Mouse (Mus musculus) stomach, embryonic 16.5 days (tissue): ENCODE measurements at regions not wholly inside any gene's neighbourhood (a gene's known extent, or its start where the extent isn't known, plus 50 kb on each side); places are given as distances from the start of the nearest gene placed in this dataset.

Experiments used
- ATAC-seq: fragments of 200-750 bp; cut with Nextera tagmentation; 2 replicates; pipeline ENCODE4 v1.8.0; 2017; ENCODE audit warnings: moderate number of reproducible peaks, moderate TSS enrichment; ENCODE audit not compliant: insufficient read depth, low FRiP score
- H3K27ac ChIP-seq: fragments of 300-500 bp; sonication (generic); 2 replicates; pipeline ENCODE4 v1.5.1; 2014; ENCODE audit warnings: low read length
- H3K27me3 ChIP-seq: fragments of 300-500 bp; sonication (generic); 2 replicates; pipeline ENCODE4 v1.6.1; 2014; ENCODE audit warnings: low read length, control low read depth, mixed read lengths; ENCODE audit not compliant: control insufficient read depth, insufficient read depth
- H3K36me3 ChIP-seq: fragments of 300-500 bp; sonication (generic); 2 replicates; pipeline ENCODE4 v1.6.1; 2014; ENCODE audit warnings: low read length; ENCODE audit not compliant: control insufficient read depth, insufficient read depth
- H3K4me1 ChIP-seq: fragments of 300-500 bp; sonication (generic); 2 replicates; pipeline ENCODE4 v1.6.1; 2014; ENCODE audit warnings: low read length, control low read depth, mixed read lengths; ENCODE audit not compliant: control insufficient read depth, insufficient read depth
- H3K4me2 ChIP-seq: fragments of 300-500 bp; sonication (generic); 2 replicates; pipeline ENCODE4 v1.6.1; 2014; ENCODE audit warnings: low read depth, low read length, mixed read lengths
- H3K4me3 ChIP-seq: fragments of 300-500 bp; sonication (generic); replicated peaks from 2 replicates; pipeline ENCODE4 v1.5.1; 2014; ENCODE audit warnings: mild to moderate bottlenecking, low read length
- H3K9ac ChIP-seq: fragments of 300-500 bp; sonication (generic); 2 replicates; pipeline ENCODE4 v1.6.1; 2014; ENCODE audit warnings: low read length
- H3K9me3 ChIP-seq: fragments of 300-500 bp; sonication (generic); replicated peaks from 2 replicates; pipeline ENCODE4 v1.6.1; 2016; ENCODE audit warnings: low read length, control low read depth; ENCODE audit not compliant: control insufficient read depth
- WGBS: fragments of 180-500 bp; shearing (Covaris S2); extraction: QIAGEN DNeasy Blood & Tissue Kit; methylation state at CpG from one replicate; pipeline ENCODE4 v1.1.7; 2014; 5-methylcytosine and 5-hydroxymethylcytosine counted together

DNA sequence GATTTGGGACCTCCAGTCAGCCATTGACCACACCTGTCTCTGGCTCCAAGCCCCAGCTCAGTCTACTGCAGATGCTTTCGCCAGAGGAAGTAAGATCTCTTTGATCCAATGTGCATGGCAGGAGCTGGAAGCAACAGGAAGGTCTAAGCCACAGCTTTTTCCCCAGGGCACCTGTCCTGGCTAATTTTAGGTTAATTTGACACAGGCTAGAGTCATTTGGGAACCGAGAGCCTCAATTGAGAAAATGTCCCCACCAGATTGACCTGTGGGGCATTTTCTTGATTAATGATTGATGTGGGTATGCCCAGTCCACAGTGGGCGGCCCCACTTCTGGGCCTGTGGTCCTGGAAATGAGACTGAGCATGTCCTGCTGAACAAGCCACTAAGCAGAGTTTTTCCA is 240.7 kb upstream of the Hs6st1 start:
- Histone ChIP-seq H3K36me3 (no peaks in the 10 kb centered on the region), H3K4me2 (no peak overlapping the region), H3K9ac (no peak overlapping the region), H3K9me3 (no peaks in the 10 kb centered on the region), H3K4me3 (no peak overlapping the region), H3K27ac (no peak overlapping the region), H3K27me3 (no peaks in the 10 kb centered on the region), H3K4me1 (no peaks in the 10 kb centered on the region)
- 81% methylated on average over 3 of the region's 3 CpGs for WGBS
- ATAC-seq, result no peak

DNA sequence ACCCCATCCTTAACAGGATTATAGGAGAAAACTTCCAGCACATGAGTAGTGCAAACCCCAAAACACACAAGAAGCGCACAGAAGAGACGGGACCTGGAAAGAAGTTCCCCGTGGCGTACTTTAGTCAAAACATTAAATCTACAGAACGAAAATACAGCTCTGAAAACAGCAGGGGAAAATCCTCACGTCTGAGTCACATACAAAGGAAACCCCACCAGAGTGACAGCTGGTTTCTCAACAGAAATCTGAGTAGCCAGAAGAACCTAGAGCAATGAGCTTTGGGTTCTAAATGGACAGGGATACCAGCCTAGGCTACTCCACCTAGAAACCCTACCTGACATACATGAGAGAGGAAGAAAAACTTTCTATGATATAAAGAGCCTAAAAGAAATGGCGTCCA is 234.0 kb upstream of the Hs6st1 start:
- no peak for ATAC-seq
- no peak overlapping the region for H3K4me2 ChIP-seq
- H3K4me3 ChIP-seq, result no peak overlapping the region
- no peaks in the 10 kb centered on the region for H3K9me3 ChIP-seq
- no peak overlapping the region for H3K27ac ChIP-seq
- no peak overlapping the region for H3K9ac ChIP-seq
- WGBS, result 86% methylated on average over 7 of the region's 7 CpGs
- H3K36me3 ChIP-seq, result no peaks in the 10 kb centered on the region
- no peaks in the 10 kb centered on the region for H3K27me3 ChIP-seq
- no peaks in the 10 kb centered on the region for H3K4me1 ChIP-seq

GRCm38 (mm10) chr1:35836552-35836951 is 231.6 kb upstream of the Hs6st1 start:
- H3K9ac ChIP-seq, result no peak overlapping the region
- no peak overlapping the region for H3K4me3 ChIP-seq
- no peaks in the 10 kb centered on the region for H3K36me3 ChIP-seq
- H3K27ac ChIP-seq, result no peak overlapping the region
- H3K4me2 ChIP-seq, result no peak overlapping the region
- no peaks in the 10 kb centered on the region for H3K27me3 ChIP-seq
- ATAC-seq, result no peak
- H3K4me1 ChIP-seq, result no peaks in the 10 kb centered on the region
- 69% methylated on average over 5 of the region's 5 CpGs for WGBS
- no peaks in the 10 kb centered on the region for H3K9me3 ChIP-seq

- H3K27me3 ChIP-seq, result no peaks in the 10 kb centered on the region
- H3K4me3 ChIP-seq, result no peak overlapping the region
- H3K4me1 ChIP-seq, result no peaks in the 10 kb centered on the region
- no peaks in the 10 kb centered on the region for H3K9me3 ChIP-seq
- H3K27ac ChIP-seq, result no peak overlapping the region
- WGBS, result 79% methylated on average over 3 of the region's 3 CpGs
- no peaks in the 10 kb centered on the region for H3K36me3 ChIP-seq
- H3K4me2 ChIP-seq, result no peak overlapping the region
- no peak for ATAC-seq
- H3K9ac ChIP-seq, result no peak overlapping the region
Measured at GRCm38 (mm10) chr1:35838625-35839024, 229.6 kb upstream of the Hs6st1 start.

GRCm38 (mm10) chr1:35839446-35839845 is 228.8 kb upstream of the Hs6st1 start:
- ATAC-seq, result no peak
- H3K4me2 ChIP-seq, result no peak overlapping the region
- H3K9ac ChIP-seq, result no peak overlapping the region
- H3K4me3 ChIP-seq, result no peak overlapping the region
- no peaks in the 10 kb centered on the region for H3K4me1 ChIP-seq
- H3K27ac ChIP-seq, result no peak overlapping the region
- no peaks in the 10 kb centered on the region for H3K27me3 ChIP-seq
- no peaks in the 10 kb centered on the region for H3K36me3 ChIP-seq
- 69% methylated on average over 6 of the region's 6 CpGs for WGBS
- H3K9me3 ChIP-seq, result no peaks in the 10 kb centered on the region

DNA sequence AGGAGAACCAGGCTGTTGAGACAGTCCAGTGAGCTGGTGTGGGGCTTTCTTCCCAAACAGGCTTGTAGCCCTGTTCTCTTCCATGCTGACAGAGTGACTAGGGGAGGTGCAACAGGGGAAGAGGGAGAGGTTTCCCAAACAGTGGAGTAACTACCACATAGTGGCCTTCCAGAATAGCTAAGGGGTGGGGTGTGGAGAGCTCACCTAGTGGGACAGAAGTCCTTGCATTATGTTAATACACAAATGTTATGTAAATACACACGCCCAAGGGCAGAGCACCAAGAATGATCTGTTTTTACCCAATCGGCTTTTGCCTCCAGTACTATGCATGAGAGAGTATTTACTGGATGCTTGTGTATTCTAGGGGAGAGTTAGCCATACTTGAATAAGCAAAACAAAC is 226.6 kb upstream of the Hs6st1 start:
- no peak overlapping the region for H3K4me3 ChIP-seq
- H3K9ac ChIP-seq, result no peak overlapping the region
- H3K4me2 ChIP-seq, result no peak overlapping the region
- H3K4me1 ChIP-seq, result no peaks in the 10 kb centered on the region
- H3K36me3 ChIP-seq, result no peaks in the 10 kb centered on the region
- H3K27ac ChIP-seq, result no peak overlapping the region
- no peaks in the 10 kb centered on the region for H3K9me3 ChIP-seq
- ATAC-seq, result no peak
- WGBS, result 83% methylated on average over 2 of the region's 2 CpGs
- H3K27me3 ChIP-seq, result no peaks in the 10 kb centered on the region

DNA sequence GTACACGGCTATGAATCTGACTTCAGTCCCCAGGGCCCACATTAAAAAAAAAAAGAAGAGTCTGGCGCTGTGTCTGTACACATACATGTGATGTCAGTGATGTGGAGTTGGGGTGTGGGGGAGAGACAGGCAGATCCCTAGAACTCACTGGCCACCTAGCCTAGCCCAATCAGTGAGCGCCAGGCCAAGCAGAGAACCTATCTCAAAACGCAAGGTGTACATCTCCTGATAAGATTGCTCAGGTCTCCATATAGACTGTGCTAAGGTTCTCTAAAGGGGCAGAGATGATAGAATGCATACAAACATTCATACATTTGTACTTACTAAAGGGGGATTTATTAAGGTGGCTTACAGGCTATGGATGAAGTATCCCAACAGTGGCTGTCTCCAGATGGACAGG is 225.5 kb upstream of the Hs6st1 start:
- H3K4me1 ChIP-seq, result no peaks in the 10 kb centered on the region
- H3K27ac ChIP-seq, result no peak overlapping the region
- H3K4me3 ChIP-seq, result no peak overlapping the region
- ATAC-seq, result no peak
- no peaks in the 10 kb centered on the region for H3K36me3 ChIP-seq
- H3K4me2 ChIP-seq, result no peak overlapping the region
- no peaks in the 10 kb centered on the region for H3K9me3 ChIP-seq
- no peaks in the 10 kb centered on the region for H3K27me3 ChIP-seq
- H3K9ac ChIP-seq, result no peak overlapping the region
- WGBS, result 87% methylated on average over 4 of the region's 4 CpGs

DNA sequence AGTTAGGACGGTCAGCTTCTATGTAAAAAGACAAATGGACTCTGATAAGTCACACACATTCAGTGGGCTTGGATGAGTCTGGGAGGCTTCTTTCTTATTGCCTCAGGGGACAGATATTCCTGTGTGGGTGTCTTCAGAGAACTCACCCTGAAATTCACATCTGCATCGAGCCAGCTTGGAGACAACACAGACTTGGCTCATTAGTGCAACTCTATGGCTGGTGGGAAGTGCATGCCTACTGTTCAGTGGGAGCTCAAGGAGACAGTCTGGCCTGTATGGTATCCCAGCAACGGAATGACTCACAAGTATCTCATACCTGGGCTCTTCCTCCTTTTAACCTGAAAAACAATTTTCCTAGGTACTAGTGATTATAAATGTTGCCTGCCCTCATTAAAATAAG is 224.6 kb upstream of the Hs6st1 start:
- ATAC-seq, result no peak
- 82% methylated on average over 3 of the region's 3 CpGs for WGBS

GRCm38 (mm10) chr1:35846224-35846936 is 221.8 kb upstream of the Hs6st1 start:
- Histone ChIP-seq H3K36me3 (no peaks in the 10 kb centered on the region), H3K27ac (no peak overlapping the region), H3K27me3 (no peaks in the 10 kb centered on the region), H3K9me3 (no peaks in the 10 kb centered on the region), H3K4me1 (peaks cover 5% of the 10 kb centered on the region; the same call in 1 of the 2 replicates), H3K9ac (no peak overlapping the region), H3K4me2 (no peak overlapping the region), H3K4me3 (no peak overlapping the region)
- 52% methylated on average over 11 of the region's 11 CpGs for WGBS
- no peak for ATAC-seq

More for the DNA sequence above, 224.6 kb upstream of the Hs6st1 start:
- no peaks in the 10 kb centered on the region for H3K36me3 ChIP-seq
- no peak overlapping the region for H3K4me3 ChIP-seq
- H3K4me2 ChIP-seq, result no peak overlapping the region
- no peaks in the 10 kb centered on the region for H3K4me1 ChIP-seq
- no peaks in the 10 kb centered on the region for H3K27me3 ChIP-seq
- H3K27ac ChIP-seq, result no peak overlapping the region
- H3K9me3 ChIP-seq, result no peaks in the 10 kb centered on the region
- no peak overlapping the region for H3K9ac ChIP-seq
